Mouse (Mus musculus) left cerebral cortex, postnatal 36 days (tissue): ENCODE data around the gene Rab39b. TPM values are rescaled to one million over a fixed set of nuclear protein-coding genes. Genes with fewer than 3 reads are reported as not detected.

Source experiments
- DNase-seq, 2 experiments: peaks; one replicate each; pipeline ENCODE4 v3.0.0; 2021 to 2022; ENCODE audit warnings: low spot score in 2 of 2, mixed read lengths in 1 of 2
- intact Hi-C: fragments of 180-260 bp; cut with DNase I; formaldehyde crosslinking; loops from one replicate; pipeline ENCODE4 v1.15.1; 2025
- total RNA-seq, 2 experiments: library from RNA; stranded (reverse); gene quantifications; 2 replicates each; pipeline ENCODE4 v1.2.3; 2021

Gene Rab39b
- 10 to 100 TPM; 39.0 to 41.8 TPM for total RNA-seq

- DNase-seq, result peak; percentile 58 to 68
- intact Hi-C loops, result no loop called here
Measured at GRCm38 (mm10) chrX:75577582-75578324, at the start of gene Rab39b. TSS of gene Rab39b (minus strand) at chrX:75578231.

- no peak for DNase-seq
- intact Hi-C loops, result no loop called here
Measured at GRCm38 (mm10) chrX:75578539-75578938, 508 bp upstream of the Rab39b start.

Other genes with a start within 250 kb of the Rab39b start
- gene Fundc2, start 195.8 kb downstream of the Rab39b start, total RNA-seq, result 10 to 100 TPM; 51.1 to 54.0 TPM
- 1 to 10 TPM; 1.9 to 2.0 TPM for gene F8, start 195.6 kb downstream of the Rab39b start, total RNA-seq
- gene Cmc4, start 161.6 kb downstream of the Rab39b start, total RNA-seq, result 10 to 100 TPM; 11.1 to 12.7 TPM
- gene Mtcp1, start 161.6 kb downstream of the Rab39b start, total RNA-seq, result 10 to 100 TPM in 1 of 2 experiments, 1 to 10 TPM in 1; 4.8 to 12.0 TPM
- gene Brcc3, start 161.6 kb downstream of the Rab39b start, total RNA-seq, result 10 to 100 TPM; 36.7 to 37.8 TPM
- gene Vbp1, start 63.9 kb downstream of the Rab39b start, total RNA-seq, result 10 to 100 TPM; 65.1 to 66.7 TPM